Mouse (Mus musculus) gastrocnemius, postnatal 10 days (tissue): ENCODE measurements around the gene Pdik1l. TPM values are rescaled to one million over a fixed set of nuclear protein-coding genes. Genes with fewer than 3 reads are reported as not detected.

ENCODE experiments used
- DNase-seq: peaks from one replicate; pipeline ENCODE4 v3.0.0; 2021; ENCODE audit warnings: mixed read lengths
- total RNA-seq, 2 experiments: library from RNA; stranded (reverse); gene quantifications; 2 replicates each; pipeline ENCODE4 v1.2.3; 2021

Gene Pdik1l
- total RNA-seq, 2 experiments from 2014 or later: 5.8 to 8.4 TPM

DNA sequence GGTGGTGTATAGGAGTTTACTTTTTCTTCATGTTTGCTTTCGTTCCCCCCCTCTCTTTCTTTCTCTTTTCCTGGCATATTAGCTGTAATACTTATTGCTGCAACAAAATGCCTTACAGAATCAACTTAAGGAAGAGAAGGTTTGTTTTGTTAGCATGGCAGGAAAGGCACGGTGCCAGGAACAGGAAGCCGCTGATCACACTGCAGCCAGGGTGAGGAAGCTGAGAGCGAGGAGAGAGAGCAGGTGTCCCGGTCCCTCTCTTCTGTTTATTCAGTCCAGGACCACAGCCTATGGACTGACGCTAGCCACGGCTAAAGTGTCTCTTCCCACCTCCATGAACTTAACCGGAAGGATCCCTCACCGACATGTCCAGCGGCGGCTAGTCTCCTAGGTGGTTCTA, 29.3 kb downstream of the Pdik1l start:
- no peak for DNase-seq

DNA sequence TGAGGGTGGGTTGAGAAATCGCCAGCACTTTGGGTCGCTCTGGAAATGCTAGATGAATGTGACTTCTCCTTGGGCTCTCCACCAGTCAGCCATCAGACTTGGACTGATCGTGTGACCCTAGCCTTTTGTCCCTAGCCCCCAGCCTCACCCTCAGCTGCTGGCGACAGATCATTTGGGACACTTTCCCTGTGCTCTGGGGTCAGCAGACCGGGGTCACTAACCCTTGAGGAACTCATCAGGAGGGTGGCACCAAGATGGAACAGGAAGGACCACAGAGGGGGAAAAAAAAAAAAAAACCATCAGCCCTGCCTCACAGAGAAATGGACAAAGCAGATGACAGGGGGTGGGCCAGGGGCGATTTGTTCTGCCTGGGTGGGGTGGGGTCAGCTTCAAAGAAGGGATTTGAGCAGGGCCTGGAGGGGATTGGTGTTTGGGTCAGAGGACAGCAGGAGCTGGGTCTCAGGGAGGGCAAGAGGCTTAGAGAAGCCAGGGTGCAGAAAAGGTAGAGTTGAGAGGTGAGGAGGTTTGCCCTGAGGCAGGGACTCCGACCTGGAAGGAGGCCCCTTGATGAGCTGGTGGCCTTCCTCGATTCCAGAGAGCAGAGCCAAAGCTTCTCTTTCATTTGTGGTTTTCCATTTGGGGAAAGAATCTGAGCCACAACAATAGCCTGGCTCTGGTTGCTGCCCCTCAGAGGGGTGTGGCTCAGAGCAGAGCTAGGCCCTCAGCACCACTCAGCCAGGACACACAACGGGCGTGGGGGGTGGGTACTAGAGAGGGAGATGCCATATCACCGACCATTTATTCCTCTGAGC, 30.3 kb downstream of the Pdik1l start:
- DNase-seq: no peak

DNA sequence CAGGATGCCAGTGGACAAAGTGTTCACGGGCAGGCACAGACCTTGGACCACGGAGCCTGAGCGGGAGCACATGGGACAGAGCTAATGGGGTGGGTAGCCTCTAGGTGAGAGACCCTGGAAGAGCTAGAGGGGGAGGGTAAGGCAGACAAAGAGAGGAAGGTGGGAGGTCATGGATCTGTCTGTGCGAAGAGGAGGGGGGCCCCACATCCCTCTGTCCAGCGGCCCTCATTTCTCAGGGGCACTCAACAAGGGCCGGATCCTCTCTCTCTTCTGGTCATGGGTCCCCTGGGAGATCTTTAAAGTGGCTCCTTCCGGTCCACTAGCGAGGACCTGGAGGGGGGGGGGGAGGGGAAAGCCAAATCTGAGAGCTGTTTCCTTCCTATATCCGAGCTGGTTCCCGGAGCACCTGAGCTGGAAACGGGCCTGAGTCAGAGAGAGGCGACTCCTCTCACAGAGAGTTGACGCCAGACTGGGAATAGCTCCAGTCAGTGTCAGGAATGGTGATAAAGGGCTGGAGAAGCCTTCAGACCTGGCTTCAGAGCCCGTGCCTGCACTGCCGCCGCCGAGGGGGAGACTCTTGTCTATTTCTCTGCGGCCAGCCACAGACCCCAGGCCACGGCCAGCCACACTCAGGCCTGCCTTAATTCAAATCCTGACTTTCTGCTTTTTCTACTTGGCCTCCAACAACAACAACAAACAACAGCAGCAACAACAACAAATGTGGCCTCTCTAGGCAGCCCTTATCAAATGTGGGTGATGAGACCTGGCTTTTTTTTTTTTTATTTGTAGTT, 31.1 kb downstream of the Pdik1l start:
- no peak for DNase-seq

DNA sequence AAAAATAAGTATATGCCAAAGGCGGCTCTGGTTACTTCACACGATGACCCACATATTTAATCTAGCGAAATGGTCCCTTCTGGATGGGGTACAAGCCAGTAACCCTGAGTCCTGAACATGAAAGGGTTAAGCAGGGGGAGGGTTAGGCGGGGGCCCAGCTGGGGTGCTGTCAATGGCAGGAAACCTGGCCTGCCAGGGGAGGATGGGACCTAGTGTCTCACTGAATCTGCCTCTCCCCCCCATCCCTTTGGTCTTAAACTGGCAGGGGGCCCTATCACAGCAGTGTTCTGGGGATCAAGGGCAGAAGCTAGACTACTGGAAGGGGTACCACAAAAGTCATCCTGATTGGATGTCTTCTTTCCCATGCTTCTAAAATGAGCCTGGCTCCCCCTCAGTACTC, 31.8 kb downstream of the Pdik1l start:
- no peak for DNase-seq

DNA sequence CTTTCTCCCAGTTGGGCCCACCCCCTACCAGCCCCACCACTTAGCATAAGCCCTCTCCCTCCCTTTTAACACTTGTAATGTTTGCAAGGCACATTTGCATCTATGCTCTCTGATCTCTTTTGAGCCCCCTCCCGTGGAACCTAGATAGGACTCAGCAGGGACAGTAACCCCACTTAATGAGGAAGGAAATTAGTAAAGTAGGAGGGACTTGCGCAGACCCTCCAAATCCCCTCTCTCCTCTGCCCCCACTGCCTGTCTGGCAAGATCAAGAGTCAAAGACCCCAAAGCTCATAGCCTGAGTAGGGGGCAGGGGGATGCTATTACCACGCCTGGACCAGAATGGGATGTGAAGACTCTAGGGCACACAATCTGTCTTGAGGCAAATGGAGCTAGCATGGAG, 32.9 kb downstream of the Pdik1l start:
- no peak for DNase-seq

DNA sequence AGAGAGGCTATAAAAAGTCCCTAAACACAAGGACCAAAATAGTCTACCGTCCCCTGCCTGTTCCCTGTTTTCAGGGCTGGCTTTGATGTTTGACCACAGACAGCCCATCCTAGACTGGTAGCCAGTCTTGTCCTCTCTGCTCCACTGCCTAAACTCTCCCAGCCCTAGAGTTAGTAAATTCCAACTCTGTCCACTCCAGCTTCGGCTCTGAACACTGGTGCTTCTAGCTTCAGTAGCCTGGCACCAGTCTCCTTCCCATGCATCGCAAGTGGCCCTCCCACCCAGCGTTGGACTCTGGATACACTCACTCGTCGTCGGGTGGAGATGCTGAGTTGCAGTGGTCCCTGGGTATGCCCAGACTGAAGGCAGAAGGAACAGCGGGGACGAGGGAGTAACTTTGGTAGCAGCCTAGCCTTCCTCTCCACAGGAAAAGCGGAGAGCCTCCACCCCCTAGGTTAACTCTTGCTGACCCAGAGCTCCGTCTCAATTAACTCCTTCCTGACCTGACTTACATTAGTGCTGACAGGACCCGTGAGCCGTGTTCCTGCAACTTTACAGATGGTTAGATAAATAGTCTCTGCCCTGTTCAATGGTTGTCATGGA, 33.9 kb downstream of the Pdik1l start, which contains the start of gene Grrp1:
Grrp1 (minus strand) TSS at position 385 of the 603 bp plus-strand sequence.
- no peak for DNase-seq

- DNase-seq: no peak
These were observed 34.6 kb downstream of the Pdik1l start for GRCm38 (mm10) chr4:134252911-134253721.

- DNase-seq: no peak
These were observed 35.4 kb downstream of the Pdik1l start for GRCm38 (mm10) chr4:134252131-134252910.

- DNase-seq: peak; percentile 36
These were observed 36.2 kb downstream of the Pdik1l start for GRCm38 (mm10) chr4:134251241-134252130.

DNA sequence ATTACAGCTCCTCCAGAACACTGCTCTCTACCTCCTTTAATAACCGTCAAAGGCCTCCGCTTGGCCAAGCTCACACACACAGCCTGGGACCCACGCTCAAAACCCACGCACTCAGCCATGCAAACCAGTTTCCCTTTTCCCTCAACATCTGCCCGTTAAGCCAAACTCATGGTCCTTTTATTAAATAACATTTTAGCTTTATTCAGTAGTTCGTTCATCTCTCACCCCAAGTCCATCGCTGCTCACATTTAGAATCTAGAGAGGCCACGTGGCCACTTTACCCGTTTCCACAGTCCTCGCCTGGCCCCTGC, 36.8 kb downstream of the Pdik1l start:
- no peak for DNase-seq

DNA sequence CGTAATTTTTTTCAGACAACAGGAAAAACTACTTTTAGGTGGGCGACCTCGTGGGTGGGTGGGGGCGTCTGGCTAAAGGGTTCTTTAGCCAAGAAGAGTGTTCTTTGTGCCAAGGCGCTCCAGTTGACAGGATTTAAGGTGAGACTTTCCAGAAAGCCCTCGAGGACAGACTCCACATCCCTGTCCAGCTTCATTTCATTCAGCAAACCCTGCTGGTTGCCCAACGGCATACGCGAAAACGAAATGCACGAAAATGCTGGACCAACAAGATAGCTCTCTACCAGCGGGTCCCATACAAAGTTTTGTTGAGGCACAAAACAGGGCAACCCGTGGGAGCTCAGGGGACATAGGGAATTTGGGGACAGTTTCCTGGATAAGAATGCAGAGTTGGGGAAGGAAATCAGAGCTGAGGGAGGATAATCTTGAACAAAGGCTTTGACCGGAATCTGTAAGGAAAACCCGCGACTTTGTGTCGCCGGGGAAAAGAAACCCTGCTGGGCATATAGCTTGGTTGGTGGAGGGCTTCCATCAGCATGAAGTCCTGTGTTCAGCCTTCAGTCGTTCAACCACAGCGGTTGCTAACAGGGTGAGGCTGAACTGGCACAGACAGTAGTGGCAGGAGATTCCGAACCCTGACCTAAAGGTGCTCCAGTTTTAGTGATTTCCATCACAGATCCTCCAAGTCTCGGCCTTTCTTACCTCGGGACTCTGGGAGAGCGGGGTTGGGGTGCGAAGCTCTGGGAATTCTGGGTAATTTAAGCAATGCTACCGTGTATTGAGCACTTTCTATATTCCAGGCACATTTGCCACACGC, 37.4 kb downstream of the Pdik1l start:
- DNase-seq: no peak

GRCm38 (mm10) chr4:134249651-134250050, 38.0 kb downstream of the Pdik1l start:
- DNase-seq: peak; percentile 87

- no peak for DNase-seq
These were observed 40.9 kb downstream of the Pdik1l start, which contains the start of gene Gm30191 for GRCm38 (mm10) chr4:134246719-134247258. Gm30191 (plus strand) TSS chr4:134246935.

DNA sequence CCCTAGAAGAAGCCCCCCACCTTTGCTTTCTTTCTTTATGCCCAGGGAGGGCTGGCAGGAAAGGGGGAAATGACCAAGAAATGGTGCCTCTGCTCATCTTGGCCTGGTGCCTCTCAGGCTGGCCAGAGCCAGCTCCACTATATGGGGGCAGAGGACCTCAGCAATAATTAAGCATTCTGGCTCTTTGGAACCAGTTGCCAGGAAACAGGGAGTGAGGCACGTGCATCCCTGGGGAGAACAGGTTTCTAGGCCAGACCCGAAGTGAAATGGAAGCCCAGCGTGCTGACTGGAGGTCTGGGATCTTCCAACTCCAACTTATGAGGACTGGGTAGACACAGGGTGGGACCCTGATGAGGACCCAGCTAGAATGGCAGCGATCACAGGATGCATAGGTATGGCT, 41.4 kb downstream of the Pdik1l start:
- no peak for DNase-seq

DNA sequence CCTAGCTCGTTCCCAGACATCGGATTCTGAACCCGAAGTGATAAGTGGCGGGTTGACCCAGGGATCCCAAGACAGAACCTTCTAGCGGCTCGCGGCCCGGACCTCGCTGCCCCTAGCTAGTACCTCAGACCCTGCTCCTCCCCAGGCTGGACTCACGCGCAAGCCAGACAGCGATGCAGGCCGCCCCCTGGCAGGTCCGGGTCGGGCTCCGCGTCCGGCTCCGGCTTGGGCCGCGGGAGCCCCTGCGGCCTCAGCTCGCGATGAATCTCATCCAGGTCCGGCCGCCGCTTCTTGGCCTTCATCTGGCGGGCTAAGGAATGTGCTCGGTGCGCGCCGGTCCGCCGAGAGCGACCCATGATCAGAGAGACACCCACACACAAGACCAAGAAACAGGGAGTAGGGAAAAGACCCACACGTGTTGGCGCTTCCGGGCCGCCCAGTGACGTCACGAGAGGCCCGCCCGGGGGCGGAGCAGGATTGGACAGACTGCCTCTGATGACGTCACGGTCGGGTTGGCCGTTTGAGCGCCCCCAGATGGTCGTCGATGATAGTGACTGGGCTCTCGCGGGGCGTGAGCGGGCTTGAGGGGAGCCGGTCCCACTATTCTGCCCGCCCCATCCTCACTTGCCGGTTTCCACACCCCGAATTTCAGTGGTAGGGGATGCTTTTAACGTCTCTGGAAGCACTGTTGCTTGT, 42.4 kb downstream of the Pdik1l start, which contains the start of gene Zfp593:
Zfp593 (minus strand) TSS at position 445 of the 696 bp plus-strand sequence.
- DNase-seq: peak; percentile 98

- DNase-seq: no peak
These were observed 44.0 kb downstream of the Pdik1l start, which contains the start of gene E130218I03Rik for GRCm38 (mm10) chr4:134243516-134244250. E130218I03Rik (plus strand) TSS chr4:134243662.

- DNase-seq: no peak
These were observed 49.0 kb downstream of the Pdik1l start for GRCm38 (mm10) chr4:134238686-134239085.

GRCm38 (mm10) chr4:134238279-134238651, 49.4 kb downstream of the Pdik1l start, which contains the start of gene Cnksr1:
Cnksr1 (minus strand) TSS chr4:134238399.
- peak; percentile 77 for DNase-seq
